Mouse (Mus musculus) megakaryocyte-erythroid progenitor cell, adult 5-6 weeks (primary cell): ENCODE results near the gene Smarca4. TPM values are rescaled to one million over a fixed set of nuclear protein-coding genes. Genes with fewer than 3 reads are reported as not detected.
A peak's percentile ranks its signal among the peaks of the same experiment; 100 is the strongest.

ENCODE experiments used
- ATAC-seq: replicated peaks from 2 replicates; pipeline ENCODE4 v1.8.0; 2016; ENCODE audit warnings: mild to moderate bottlenecking, inconsistent platforms; ENCODE audit not compliant: severe bottlenecking, poor library complexity, low FRiP score, low TSS enrichment
- total RNA-seq, 2 experiments: library from RNA; stranded (forward) in 1 of 2; stranded (reverse) in 1 of 2; fragments of 200-1000, 215-1000 nt in 1 of 2; fragments of >200 nt in 1 of 2; fragmentation: Nextera tagmentation in 1 of 2; gene quantifications; 2 replicates each; pipeline ENCODE4 v1.2.3; 2014 to 2017

The Smarca4 gene
- total RNA-seq, 2 experiments from 2014 or later: 82.3 to 106 TPM

DNA sequence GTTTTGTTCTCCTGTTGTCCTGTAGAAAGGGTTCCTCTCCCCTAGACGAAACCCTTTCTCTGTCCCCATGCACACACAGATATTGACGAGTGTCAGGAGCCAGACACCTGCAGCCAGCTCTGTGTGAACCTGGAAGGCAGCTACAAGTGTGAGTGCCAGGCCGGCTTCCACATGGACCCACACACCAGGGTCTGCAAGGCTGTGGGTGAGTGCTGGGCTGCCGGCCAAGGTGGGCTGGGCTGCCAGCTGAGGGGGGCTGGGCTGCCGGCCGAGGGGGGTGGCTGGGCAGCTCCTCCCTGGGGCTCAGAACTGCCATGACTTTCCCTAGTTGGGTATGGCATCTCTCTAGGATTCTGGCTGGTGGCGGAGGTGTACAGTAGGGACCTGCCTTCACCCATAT is 122.8 kb downstream of the Smarca4 start:
- no peak for ATAC-seq

DNA sequence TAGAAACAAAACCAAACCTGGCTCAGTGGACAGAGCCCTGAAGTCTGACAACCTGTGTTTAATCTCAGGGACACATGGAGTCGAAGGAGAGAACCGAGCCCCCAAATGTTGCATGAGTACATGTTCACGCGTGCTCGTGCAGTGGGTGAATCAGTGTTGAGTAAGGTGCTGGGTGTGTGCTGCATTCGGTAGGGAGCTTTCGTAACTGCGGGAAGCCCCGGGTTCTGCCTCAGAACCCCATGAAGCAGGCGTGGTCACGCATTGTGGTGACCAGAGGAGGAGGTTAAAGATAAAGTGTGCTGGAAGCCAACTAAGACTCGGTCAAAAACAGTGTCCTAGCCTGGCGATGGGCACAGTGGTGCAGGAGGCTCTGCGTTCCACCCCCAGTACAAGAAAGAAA is 124.5 kb downstream of the Smarca4 start:
- no peak for ATAC-seq

DNA sequence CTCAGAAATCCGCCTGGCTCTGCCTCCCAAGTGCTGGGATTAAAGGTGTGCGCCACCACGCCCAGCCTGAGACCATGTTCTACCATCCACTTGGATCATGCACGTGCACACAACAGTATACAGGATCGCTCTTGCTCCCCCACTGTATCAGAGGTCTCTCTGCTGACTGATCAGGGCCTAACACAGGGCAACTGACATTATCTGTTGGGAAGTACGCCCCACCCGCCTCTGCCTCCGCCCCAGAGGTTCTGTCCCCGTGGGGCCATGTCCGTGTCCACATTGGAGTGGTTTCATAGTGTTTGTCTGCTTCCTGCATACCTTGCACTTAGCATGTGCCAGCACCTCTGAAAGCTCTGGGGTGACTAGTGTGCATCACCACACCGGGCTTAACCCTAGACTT is 125.5 kb downstream of the Smarca4 start:
- ATAC-seq: peak; percentile 43; the same call in 1 of the 2 replicates

DNA sequence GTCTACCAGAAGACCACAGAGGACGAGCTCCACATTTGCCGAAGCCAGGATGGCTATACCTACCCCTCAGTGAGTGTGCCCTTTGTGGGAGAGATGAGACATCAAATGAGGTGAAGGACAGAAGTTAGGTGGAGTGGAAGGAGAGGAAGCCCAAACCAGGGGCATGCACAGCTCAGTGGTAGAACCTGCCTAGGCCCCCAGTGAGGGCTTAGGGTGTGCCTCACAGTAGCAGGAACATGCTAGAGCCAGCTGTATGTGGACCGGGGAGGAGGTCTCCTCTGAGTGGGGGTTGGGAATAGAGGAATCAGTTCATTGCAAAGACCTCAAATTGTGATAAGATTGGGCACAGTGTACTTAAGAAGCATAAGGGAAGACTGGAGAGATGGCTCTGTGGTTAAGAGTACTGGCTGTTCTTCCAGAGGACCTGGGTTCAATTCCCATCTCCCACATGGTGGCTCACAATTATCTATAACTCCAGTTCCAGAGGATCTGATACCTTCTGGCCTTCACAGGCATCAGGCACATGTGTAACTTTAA is 131.3 kb downstream of the Smarca4 start:
- ATAC-seq: no peak

DNA sequence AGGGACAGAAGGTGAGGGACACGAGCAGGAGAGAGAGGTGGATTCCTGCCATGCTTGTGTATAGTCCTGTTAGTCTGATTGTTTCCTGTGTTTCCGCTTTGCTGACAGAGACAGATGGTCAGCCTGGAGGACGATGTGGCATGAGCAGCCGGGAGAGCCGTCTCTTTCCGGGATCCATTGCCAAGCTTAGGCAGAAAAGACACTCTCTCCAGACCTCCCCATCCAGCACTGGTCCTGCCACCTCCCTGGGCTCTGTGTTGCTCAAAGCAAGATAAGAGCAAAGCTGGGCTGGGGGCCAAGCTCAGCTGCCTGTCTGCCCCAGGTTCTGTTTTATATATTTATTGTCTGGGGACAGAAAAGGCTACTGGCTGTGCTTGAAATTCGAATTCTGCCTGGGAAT is 132.1 kb downstream of the Smarca4 start:
- ATAC-seq: peak; percentile 92

DNA sequence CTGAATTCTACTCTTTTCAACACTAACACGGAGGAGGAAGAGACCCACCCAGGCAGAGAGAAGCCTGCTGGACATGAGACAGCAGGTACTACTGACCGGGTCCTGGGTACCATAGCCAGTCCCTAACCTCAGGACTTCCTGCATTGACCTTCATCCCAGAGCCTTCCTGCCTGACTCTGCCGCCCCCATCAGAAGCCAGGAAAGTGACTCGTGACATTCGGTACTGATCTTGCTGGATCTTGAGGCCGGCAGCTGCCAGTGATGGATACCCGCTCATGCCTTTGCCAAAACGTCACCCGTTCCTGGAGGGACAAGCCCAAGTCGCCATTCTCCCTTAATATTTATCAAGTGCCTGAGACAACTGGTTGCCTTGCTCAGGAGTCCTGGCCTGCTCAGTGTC is 132.5 kb downstream of the Smarca4 start:
- no peak for ATAC-seq

DNA sequence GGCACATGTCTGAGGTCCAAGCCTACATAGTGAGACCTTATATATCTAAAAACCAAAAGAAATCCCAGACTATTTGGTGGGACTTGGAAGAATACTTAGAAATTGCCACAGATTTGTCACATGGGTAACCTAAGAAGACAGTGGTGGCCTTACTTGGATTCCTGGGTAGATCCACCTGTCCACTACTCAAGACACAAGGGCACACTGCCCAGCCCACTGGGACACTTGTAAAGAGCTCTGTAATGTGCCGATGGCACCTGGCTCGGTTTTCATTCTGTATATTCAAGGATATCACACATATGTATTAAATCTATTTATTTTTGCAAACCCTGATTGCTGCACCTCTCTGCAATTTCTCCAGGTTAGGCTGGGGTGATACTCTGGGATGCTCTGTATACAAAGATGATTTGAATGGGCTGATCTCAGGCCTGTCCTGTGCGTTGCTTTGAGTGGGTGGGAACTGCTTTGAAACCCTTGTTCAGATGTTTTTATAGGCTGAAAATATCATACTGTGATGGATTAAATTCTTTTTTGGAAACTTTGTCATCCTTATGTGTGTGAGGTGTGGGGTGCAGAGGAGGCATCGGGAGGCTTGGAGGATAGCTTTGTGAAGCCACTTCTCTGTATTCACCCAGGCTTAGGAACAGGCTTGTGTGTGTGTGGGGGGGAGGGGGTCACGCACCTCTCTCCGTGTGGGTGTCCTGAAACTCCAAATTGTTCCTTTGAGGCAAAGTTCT is 133.6 kb downstream of the Smarca4 start:
- no peak for ATAC-seq

DNA sequence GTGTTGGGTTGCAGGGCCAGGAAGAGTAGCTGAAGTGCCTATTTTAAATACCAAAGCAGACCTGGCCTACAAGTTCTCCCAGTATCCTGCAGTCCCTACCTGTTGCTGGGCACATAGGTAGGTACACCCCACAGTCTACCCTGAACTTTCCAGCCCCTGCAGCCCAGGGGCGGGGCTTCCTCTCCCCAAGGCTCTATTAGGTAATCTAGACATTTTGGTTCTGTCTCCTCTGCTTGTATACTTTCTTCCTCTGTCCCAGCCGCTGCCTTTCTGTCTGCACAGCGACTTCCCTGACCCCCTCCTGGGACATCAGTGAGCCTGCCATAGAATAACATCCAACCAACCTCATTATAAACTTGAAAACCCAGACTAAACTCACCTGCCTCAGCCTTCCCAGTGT is 134.4 kb downstream of the Smarca4 start:
- no peak for ATAC-seq

DNA sequence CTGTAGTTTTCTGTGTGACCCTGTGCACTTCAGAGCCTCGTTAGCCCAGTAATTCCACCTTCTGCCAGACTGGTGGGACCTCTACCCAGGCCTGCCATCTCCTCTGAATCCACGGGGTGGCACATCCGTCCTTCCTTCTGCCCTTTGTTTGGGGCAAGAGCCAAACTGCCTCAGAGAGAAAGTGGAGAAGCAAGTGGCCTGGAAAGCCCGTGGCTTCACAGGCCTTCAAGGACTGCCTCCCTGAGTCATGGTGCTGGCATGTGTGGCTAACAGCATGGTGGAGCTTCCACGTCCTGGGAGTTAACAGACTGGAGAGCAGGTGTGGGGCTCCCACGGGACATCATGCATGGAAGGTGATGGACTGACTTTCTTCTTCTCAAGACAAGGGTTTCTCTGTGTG is 135.4 kb downstream of the Smarca4 start:
- no peak for ATAC-seq

DNA sequence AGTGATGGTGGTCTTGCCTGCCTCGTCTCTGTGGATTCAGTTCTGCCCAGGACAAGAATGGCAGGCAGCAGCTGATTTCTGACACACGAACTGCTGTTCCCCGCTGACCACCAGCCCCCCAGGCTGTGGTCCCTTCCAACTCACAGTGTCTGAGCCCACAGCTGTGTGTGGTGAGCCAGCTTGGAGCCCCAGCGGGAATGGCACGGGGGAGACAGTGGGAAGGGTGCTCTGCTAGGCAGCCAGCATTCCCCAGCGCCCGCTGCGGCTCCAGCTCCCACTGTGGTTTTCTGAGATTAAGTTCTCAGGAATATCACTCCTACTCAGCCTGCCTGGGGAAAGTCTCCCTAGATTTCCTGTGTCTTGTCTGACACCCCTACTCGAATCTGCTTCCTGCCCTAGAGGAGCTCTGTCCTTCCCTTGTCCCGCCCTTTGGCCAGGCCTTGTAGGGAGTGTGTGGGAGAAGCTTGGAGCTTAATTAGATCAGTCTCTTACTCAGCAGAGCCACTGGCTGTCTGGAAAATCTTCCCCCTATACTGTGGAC is 136.4 kb downstream of the Smarca4 start:
- no peak for ATAC-seq

Other genes starting within 250 kb of the Smarca4 start
- gene Ilf3, start 248.3 kb upstream of the Smarca4 start, total RNA-seq (2014; fragmentation: Nextera tagmentation): 76.3 and 86.0 TPM in 2 replicates
- gene Ilf3, start 248.3 kb upstream of the Smarca4 start, total RNA-seq (2017): 67.3 and 88.4 TPM in 2 replicates
- 56.6 and 56.8 TPM in 2 replicates for gene Qtrt1, start 204.3 kb upstream of the Smarca4 start, total RNA-seq (2014; fragmentation: Nextera tagmentation)
- gene Qtrt1, start 204.3 kb upstream of the Smarca4 start, total RNA-seq (2017): 23.5 and 36.1 TPM in 2 replicates
- gene Dnm2, start 191.3 kb upstream of the Smarca4 start, total RNA-seq (2014; fragmentation: Nextera tagmentation): 62.6 and 81.4 TPM in 2 replicates
- 58.7 and 63.8 TPM in 2 replicates for gene Dnm2, start 191.3 kb upstream of the Smarca4 start, total RNA-seq (2017)
- 17.0 and 26.4 TPM in 2 replicates for gene Tmed1, start 105.9 kb upstream of the Smarca4 start, total RNA-seq (2014; fragmentation: Nextera tagmentation)
- 13.5 and 14.6 TPM in 2 replicates for gene Tmed1, start 105.9 kb upstream of the Smarca4 start, total RNA-seq (2017)
- 2.5 and 5.3 TPM in 2 replicates for gene AB124611, start 90.0 kb upstream of the Smarca4 start, total RNA-seq (2014; fragmentation: Nextera tagmentation)
- gene AB124611, start 90.0 kb upstream of the Smarca4 start, total RNA-seq (2017): 1.8 and 11.3 TPM in 2 replicates
- gene Carm1, start 69.3 kb upstream of the Smarca4 start, total RNA-seq (2014; fragmentation: Nextera tagmentation): 95.2 and 131 TPM in 2 replicates
- gene Carm1, start 69.3 kb upstream of the Smarca4 start, total RNA-seq (2017): 24.9 and 46.0 TPM in 2 replicates
- gene Timm29, start 23.4 kb upstream of the Smarca4 start, total RNA-seq (2014; fragmentation: Nextera tagmentation): 27.2 and 30.2 TPM in 2 replicates
- 37.6 and 51.4 TPM in 2 replicates for gene Timm29, start 23.4 kb upstream of the Smarca4 start, total RNA-seq (2017)
- 3.6 and 5.6 TPM in 2 replicates for gene Yipf2, start 23.3 kb upstream of the Smarca4 start, total RNA-seq (2014; fragmentation: Nextera tagmentation)
- 3.1 and 4.9 TPM in 2 replicates for gene Yipf2, start 23.3 kb upstream of the Smarca4 start, total RNA-seq (2017)
- gene Ldlr, start 107.3 kb downstream of the Smarca4 start, total RNA-seq (2014; fragmentation: Nextera tagmentation): 8.4 and 14.8 TPM in 2 replicates
- 11.5 and 13.9 TPM in 2 replicates for gene Ldlr, start 107.3 kb downstream of the Smarca4 start, total RNA-seq (2017)
- gene Spc24, start 144.1 kb downstream of the Smarca4 start, total RNA-seq (2014; fragmentation: Nextera tagmentation): 49.0 and 79.0 TPM in 2 replicates
- gene Spc24, start 144.1 kb downstream of the Smarca4 start, total RNA-seq (2017): 77.1 and 107 TPM in 2 replicates
- gene Kank2, start 182.6 kb downstream of the Smarca4 start, total RNA-seq (2014; fragmentation: Nextera tagmentation): 0.61 TPM in 1 of 2 replicates, not detected in the other
- gene Kank2, start 182.6 kb downstream of the Smarca4 start, total RNA-seq (2017): 0.23 TPM in 1 of 2 replicates, not detected in the other
- gene Angptl8, start 219.3 kb downstream of the Smarca4 start, total RNA-seq (2014; fragmentation: Nextera tagmentation): not detected in 2 replicates
- gene Angptl8, start 219.3 kb downstream of the Smarca4 start, total RNA-seq (2017): not detected in 2 replicates
- gene Dock6, start 236.5 kb downstream of the Smarca4 start, total RNA-seq (2014; fragmentation: Nextera tagmentation): 0.37 and 0.57 TPM in 2 replicates
- 0.15 and 0.23 TPM in 2 replicates for gene Dock6, start 236.5 kb downstream of the Smarca4 start, total RNA-seq (2017)